Mouse (Mus musculus): ENCODE results near the gene Lpp. TPM values are rescaled to one million over a fixed set of nuclear protein-coding genes. Genes with fewer than 3 reads are reported as not detected.

Gene Lpp
- 37.9 and 39.8 TPM in 2 replicates for polyA plus RNA-seq (2015; fragmentation: Nextera tagmentation; extraction: Ambion mirVana)

GRCm38 (mm10) chr16:24392651-24393555 lies at the start of gene Lpp:
TSS of gene Lpp (plus strand) at chr16:24393507.
- Histone ChIP-seq H3K9me3 (peaks cover 3% of the 10 kb centered on the region; the same call in 1 of the 2 replicates), H3K4me3 (peak within 1 kb of the TSS; percentile 85), H3K36me3 (no peaks in the 10 kb centered on the region), H3K27me3 (replicated peaks) (no peaks in the 10 kb centered on the region), H3K27ac (replicated peaks) (peak within 1 kb of the TSS; percentile 99), H3K4me1 (peaks cover 51% of the 10 kb centered on the region), H3K9ac (peak within 1 kb of the TSS; percentile 98), H3K4me2 (peak within 1 kb of the TSS; percentile 86)
- ATAC-seq (ENCODE audit: extremely low read depth, insufficient number of reproducible peaks, low FRiP score, low TSS enrichment) = peak; percentile 78; the same call in 1 of the 2 replicates
- 2% methylated on average over 42 of the region's 42 CpGs for WGBS

- 36% methylated on average over 21 of the region's 21 CpGs for WGBS
- H3K4me3 ChIP-seq = peak overlapping the region; percentile 27
- H3K4me2 ChIP-seq = peak overlapping the region; percentile 63
- H3K27ac ChIP-seq (replicated peaks) = peak overlapping the region; percentile 88
- no peak for ATAC-seq (ENCODE audit: extremely low read depth, insufficient number of reproducible peaks, low FRiP score, low TSS enrichment)
- H3K4me1 ChIP-seq = peaks cover 27% of the 10 kb centered on the region
- peak overlapping the region; percentile 64 for H3K9ac ChIP-seq
- no peaks in the 10 kb centered on the region for H3K27me3 ChIP-seq (replicated peaks)
- H3K9me3 ChIP-seq = no peaks in the 10 kb centered on the region
- H3K36me3 ChIP-seq = no peaks in the 10 kb centered on the region
These were observed 45.5 kb upstream of the Lpp start for GRCm38 (mm10) chr16:24347582-24348411.

- H3K4me1 ChIP-seq = peaks cover 37% of the 10 kb centered on the region
- H3K4me3 ChIP-seq = no peak overlapping the region
- H3K4me2 ChIP-seq = no peak overlapping the region
- no peak overlapping the region for H3K27ac ChIP-seq (replicated peaks)
- 71% methylated on average over 6 of the region's 6 CpGs for WGBS
- ATAC-seq (ENCODE audit: extremely low read depth, insufficient number of reproducible peaks, low FRiP score, low TSS enrichment) = no peak
- no peaks in the 10 kb centered on the region for H3K27me3 ChIP-seq (replicated peaks)
- H3K36me3 ChIP-seq = no peaks in the 10 kb centered on the region
- H3K9me3 ChIP-seq = no peaks in the 10 kb centered on the region
- no peak overlapping the region for H3K9ac ChIP-seq
These were observed 43.0 kb upstream of the Lpp start for GRCm38 (mm10) chr16:24350306-24350705.

- no peak for ATAC-seq (ENCODE audit: extremely low read depth, insufficient number of reproducible peaks, low FRiP score, low TSS enrichment)
- WGBS = 69% methylated on average over 6 of the region's 6 CpGs
These were observed 42.6 kb upstream of the Lpp start for GRCm38 (mm10) chr16:24350751-24351150.

GRCm38 (mm10) chr16:24351811-24352210 lies 41.5 kb upstream of the Lpp start:
- WGBS = 94% methylated on average over 1 of the region's 1 CpGs

More at GRCm38 (mm10) chr16:24350751-24351150, 42.6 kb upstream of the Lpp start:
- H3K4me1 ChIP-seq = peaks cover 37% of the 10 kb centered on the region
- H3K36me3 ChIP-seq = no peaks in the 10 kb centered on the region
- no peaks in the 10 kb centered on the region for H3K27me3 ChIP-seq (replicated peaks)
- no peak overlapping the region for H3K27ac ChIP-seq (replicated peaks)
- no peak overlapping the region for H3K9ac ChIP-seq
- no peaks in the 10 kb centered on the region for H3K9me3 ChIP-seq
- H3K4me2 ChIP-seq = no peak overlapping the region
- no peak overlapping the region for H3K4me3 ChIP-seq

GRCm38 (mm10) chr16:24353816-24354215 lies 39.5 kb upstream of the Lpp start:
- ATAC-seq (ENCODE audit: extremely low read depth, insufficient number of reproducible peaks, low FRiP score, low TSS enrichment) = no peak
- no peaks in the 10 kb centered on the region for H3K9me3 ChIP-seq
- H3K4me2 ChIP-seq = no peak overlapping the region
- H3K4me3 ChIP-seq = no peak overlapping the region
- H3K4me1 ChIP-seq = peaks cover 13% of the 10 kb centered on the region
- H3K9ac ChIP-seq = no peak overlapping the region
- H3K36me3 ChIP-seq = no peaks in the 10 kb centered on the region
- no peaks in the 10 kb centered on the region for H3K27me3 ChIP-seq (replicated peaks)
- WGBS = 17% methylated on average over 3 of the region's 3 CpGs
- H3K27ac ChIP-seq (replicated peaks) = no peak overlapping the region

More at GRCm38 (mm10) chr16:24351811-24352210, 41.5 kb upstream of the Lpp start:
- H3K4me2 ChIP-seq = no peak overlapping the region
- H3K9me3 ChIP-seq = no peaks in the 10 kb centered on the region
- H3K27ac ChIP-seq (replicated peaks) = no peak overlapping the region
- no peaks in the 10 kb centered on the region for H3K27me3 ChIP-seq (replicated peaks)
- no peak overlapping the region for H3K9ac ChIP-seq
- no peak for ATAC-seq (ENCODE audit: extremely low read depth, insufficient number of reproducible peaks, low FRiP score, low TSS enrichment)
- H3K4me1 ChIP-seq = peaks cover 32% of the 10 kb centered on the region
- no peaks in the 10 kb centered on the region for H3K36me3 ChIP-seq
- H3K4me3 ChIP-seq = no peak overlapping the region

GRCm38 (mm10) chr16:24361667-24362066 lies 31.6 kb upstream of the Lpp start:
- H3K4me1 ChIP-seq = peaks cover under 1% of the 10 kb centered on the region; the same call in 1 of the 2 replicates
- no peaks in the 10 kb centered on the region for H3K36me3 ChIP-seq
- H3K27ac ChIP-seq (replicated peaks) = no peak overlapping the region
- H3K9me3 ChIP-seq = no peaks in the 10 kb centered on the region
- 81% methylated on average over 1 of the region's 1 CpGs for WGBS
- no peak overlapping the region for H3K4me3 ChIP-seq
- no peak for ATAC-seq (ENCODE audit: extremely low read depth, insufficient number of reproducible peaks, low FRiP score, low TSS enrichment)
- H3K9ac ChIP-seq = no peak overlapping the region
- H3K27me3 ChIP-seq (replicated peaks) = no peaks in the 10 kb centered on the region
- no peak overlapping the region for H3K4me2 ChIP-seq

- no peaks in the 10 kb centered on the region for H3K36me3 ChIP-seq
- no peak overlapping the region for H3K4me3 ChIP-seq
- H3K27me3 ChIP-seq (replicated peaks) = no peaks in the 10 kb centered on the region
- no peak overlapping the region for H3K4me2 ChIP-seq
- no peaks in the 10 kb centered on the region for H3K9me3 ChIP-seq
- no peak for ATAC-seq (ENCODE audit: extremely low read depth, insufficient number of reproducible peaks, low FRiP score, low TSS enrichment)
- no peak overlapping the region for H3K27ac ChIP-seq (replicated peaks)
- H3K9ac ChIP-seq = no peak overlapping the region
- peaks cover 10% of the 10 kb centered on the region for H3K4me1 ChIP-seq
- 56% methylated on average over 7 of the region's 7 CpGs for WGBS
These were observed 29.1 kb upstream of the Lpp start for GRCm38 (mm10) chr16:24364030-24364687.

- Histone ChIP-seq H3K27ac (replicated peaks) (no peak overlapping the region), H3K9ac (no peak overlapping the region), H3K4me1 (peaks cover 10% of the 10 kb centered on the region), H3K9me3 (no peaks in the 10 kb centered on the region), H3K4me3 (no peak overlapping the region), H3K27me3 (replicated peaks) (no peaks in the 10 kb centered on the region), H3K36me3 (no peaks in the 10 kb centered on the region), H3K4me2 (no peak overlapping the region)
- no peak for ATAC-seq (ENCODE audit: extremely low read depth, insufficient number of reproducible peaks, low FRiP score, low TSS enrichment)
- WGBS = 80% methylated on average over 4 of the region's 4 CpGs
These were observed 27.4 kb upstream of the Lpp start for GRCm38 (mm10) chr16:24365900-24366299.

- Histone ChIP-seq H3K4me2 (peak overlapping the region; percentile 48), H3K27ac (replicated peaks) (no peak overlapping the region), H3K9ac (no peak overlapping the region), H3K4me3 (no peak overlapping the region), H3K4me1 (peaks cover 10% of the 10 kb centered on the region), H3K9me3 (no peaks in the 10 kb centered on the region), H3K36me3 (no peaks in the 10 kb centered on the region), H3K27me3 (replicated peaks) (no peaks in the 10 kb centered on the region)
- WGBS = 23% methylated on average over 6 of the region's 6 CpGs
- no peak for ATAC-seq (ENCODE audit: extremely low read depth, insufficient number of reproducible peaks, low FRiP score, low TSS enrichment)
These were observed 26.2 kb upstream of the Lpp start for GRCm38 (mm10) chr16:24367071-24367470.

GRCm38 (mm10) chr16:24367506-24367905 lies 25.8 kb upstream of the Lpp start:
- Histone ChIP-seq H3K4me3 (no peak overlapping the region), H3K9me3 (no peaks in the 10 kb centered on the region), H3K36me3 (no peaks in the 10 kb centered on the region), H3K9ac (no peak overlapping the region), H3K27me3 (replicated peaks) (no peaks in the 10 kb centered on the region), H3K4me2 (peak overlapping the region; percentile 48), H3K4me1 (peaks cover 10% of the 10 kb centered on the region), H3K27ac (replicated peaks) (no peak overlapping the region)
- WGBS = 37% methylated on average over 7 of the region's 7 CpGs
- no peak for ATAC-seq (ENCODE audit: extremely low read depth, insufficient number of reproducible peaks, low FRiP score, low TSS enrichment)

Measured in heart, embryonic 13.5 days (tissue).